Mouse (Mus musculus) liver, adult (tissue): ENCODE measurements around the gene Nrm.

Source experiments
- GATA4 ChIP-seq: IDR thresholded peaks from 2 replicates; pipeline ENCODE4 v1.6.1; 2014; ENCODE audit warnings: mild to moderate bottlenecking, low read length; ENCODE audit not compliant: insufficient replicate concordance

The Nrm gene

DNA sequence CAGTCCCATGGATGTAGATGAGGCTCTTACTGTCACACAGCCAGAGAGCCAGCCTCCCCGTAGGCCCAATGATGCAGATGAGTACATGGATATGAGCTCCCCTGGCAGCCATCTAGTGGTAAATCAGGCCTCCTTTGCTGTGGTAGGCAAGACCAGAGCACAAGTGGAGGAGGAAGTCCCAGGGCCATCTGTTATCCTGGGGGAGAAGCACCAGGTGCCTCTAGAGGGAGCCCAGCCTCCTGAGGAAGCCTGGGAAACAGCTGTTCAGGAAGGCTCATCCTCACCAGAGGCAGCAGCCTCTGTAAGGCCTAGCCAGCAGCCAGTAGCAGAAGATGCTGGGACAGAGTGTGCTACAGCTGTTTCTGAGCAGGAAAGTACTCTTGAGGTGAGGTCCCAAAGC lies 13.0 kb upstream of the Nrm start:
- no peak for TF ChIP-seq GATA4

DNA sequence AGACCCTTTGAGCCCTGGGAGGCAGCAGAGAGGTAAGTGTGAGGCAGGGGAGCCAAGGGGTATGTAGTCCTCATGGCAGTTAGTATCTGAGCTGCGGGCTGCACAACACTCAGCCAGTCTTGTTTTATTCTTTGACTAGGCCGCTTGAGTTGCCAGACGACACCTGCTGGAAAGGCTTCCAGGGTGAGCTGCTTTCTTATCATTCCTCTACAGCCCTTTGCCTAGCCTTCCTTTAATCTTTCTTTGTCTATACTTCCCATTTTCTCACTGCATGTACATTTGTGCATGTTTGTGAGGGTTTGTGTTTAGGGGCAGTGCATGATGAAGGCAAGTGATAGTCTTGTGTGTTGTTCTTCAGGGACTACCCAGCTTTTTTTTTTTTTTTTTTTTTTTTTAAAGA lies 10.1 kb upstream of the Nrm start:
- no peak for TF ChIP-seq GATA4

DNA sequence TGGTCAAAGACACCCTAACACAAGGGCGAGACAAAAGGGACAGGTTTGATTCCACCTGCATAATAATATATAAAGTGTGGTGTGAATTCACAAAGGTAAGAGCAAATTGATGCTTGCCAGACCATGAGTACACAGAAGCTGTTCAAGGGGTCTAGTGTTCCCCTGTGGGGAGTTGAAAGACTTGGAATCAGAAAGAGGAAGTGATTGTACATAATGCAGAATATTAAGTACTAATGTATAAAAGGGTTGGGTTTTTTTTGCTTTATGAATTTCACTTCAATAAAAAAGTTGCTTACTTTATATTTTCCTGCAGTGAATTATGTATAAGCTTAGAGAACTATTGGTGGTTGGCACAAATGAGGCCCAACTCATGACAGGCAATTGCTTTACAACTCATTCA lies 1.7 kb upstream of the Nrm start:
- TF ChIP-seq GATA4 = no peak

- TF ChIP-seq GATA4 = no peak
These were observed 1.3 kb upstream of the Nrm start for GRCm38 (mm10) chr17:35859835-35860234.

GRCm38 (mm10) chr17:35860831-35861197 lies 304 bp upstream of the Nrm start:
- TF ChIP-seq GATA4 = no peak

GRCm38 (mm10) chr17:35864832-35865353 lies 3.8 kb downstream of the Nrm start:
- no peak for TF ChIP-seq GATA4

DNA sequence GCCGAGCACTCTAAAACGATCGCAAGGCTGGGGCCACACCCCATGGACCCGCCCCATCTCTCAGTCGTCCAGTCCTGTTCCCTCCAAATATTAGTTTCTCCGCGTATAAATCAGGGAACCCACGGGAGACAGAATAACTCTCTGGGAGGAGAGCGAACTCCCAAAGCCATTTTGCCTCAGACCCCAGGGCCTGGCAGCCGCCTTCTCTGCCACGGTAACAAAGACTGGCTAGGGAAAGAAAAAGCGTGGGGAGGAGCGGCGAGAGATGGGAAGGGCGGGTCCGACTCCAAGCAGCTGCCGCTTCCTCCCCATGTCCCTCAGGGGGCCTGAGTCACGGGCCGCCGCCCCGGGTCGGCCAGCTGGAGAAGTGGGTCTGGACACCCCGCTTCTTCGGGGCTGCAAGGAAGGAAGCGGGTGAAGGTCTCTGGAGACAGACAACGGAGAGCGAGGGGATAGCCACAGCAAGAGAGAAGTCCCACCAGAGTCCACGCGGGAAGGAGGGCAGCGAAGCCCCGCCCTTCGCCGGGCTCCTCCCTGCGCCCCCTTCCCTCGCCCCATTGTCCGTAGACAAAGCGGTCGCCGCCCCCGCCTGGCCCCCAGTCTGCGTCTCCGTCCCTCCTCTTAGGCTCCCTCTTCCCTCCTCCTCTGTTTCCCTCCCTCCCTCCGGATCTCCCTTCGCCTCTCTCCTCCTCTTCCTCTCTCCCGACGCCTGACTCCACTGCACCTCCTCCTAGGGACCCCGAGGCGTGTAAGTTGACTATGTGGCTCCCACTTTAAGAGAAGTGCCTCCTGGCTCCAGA lies 4.6 kb downstream of the Nrm start, which contains the start of gene Ppp1r18:
Gene Ppp1r18, plus strand, starts transcription at position 113 of the 800 bp plus-strand sequence.
- TF ChIP-seq GATA4 = no peak

GRCm38 (mm10) chr17:35866281-35866831 lies 5.2 kb downstream of the Nrm start:
- TF ChIP-seq GATA4 = peak; percentile 6; the same call in 1 of the 2 replicates

GRCm38 (mm10) chr17:35866911-35867890 lies 6.1 kb downstream of the Nrm start:
- no peak for TF ChIP-seq GATA4

- TF ChIP-seq GATA4 = no peak
These were observed 7.2 kb downstream of the Nrm start for GRCm38 (mm10) chr17:35868165-35868820.

GRCm38 (mm10) chr17:35868961-35869345 lies 7.8 kb downstream of the Nrm start:
- no peak for TF ChIP-seq GATA4

DNA sequence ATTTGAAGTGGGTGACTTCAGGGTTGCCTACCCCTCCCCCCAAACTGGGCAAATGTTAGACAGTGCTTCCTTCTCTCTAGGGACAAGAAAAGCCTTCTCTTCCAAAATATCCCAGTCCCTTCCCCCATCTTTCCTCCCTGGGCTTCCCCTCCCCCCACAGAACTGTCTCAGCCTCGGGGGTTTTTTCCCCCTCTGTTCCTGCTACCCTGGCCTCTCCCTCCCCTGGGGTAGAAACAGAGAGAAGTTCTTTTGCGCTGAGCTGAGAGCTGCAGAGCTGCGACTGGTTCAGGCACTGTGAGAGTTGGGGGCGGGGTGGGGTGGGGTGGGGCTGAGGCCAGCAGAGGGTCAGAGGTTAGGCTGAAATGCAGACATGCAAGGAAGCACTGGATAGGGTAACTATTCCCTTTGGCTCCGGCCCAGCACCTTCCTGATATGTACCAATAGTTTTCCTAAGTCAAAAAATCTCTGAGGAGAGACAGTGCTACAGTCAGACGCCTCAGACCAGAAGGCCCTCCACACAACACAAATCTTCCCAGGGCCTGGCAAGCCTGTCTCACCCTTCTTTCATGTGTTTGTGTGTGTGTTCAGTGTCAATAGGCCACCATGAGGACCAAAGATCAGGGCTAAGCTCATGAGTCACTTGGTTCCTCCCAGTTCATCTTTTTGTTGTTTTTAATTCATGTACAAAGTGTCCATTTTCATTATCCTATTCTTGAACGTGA lies 8.4 kb downstream of the Nrm start:
- no peak for TF ChIP-seq GATA4

- TF ChIP-seq GATA4 = no peak
These were observed 9.2 kb downstream of the Nrm start for GRCm38 (mm10) chr17:35870151-35870883.

GRCm38 (mm10) chr17:35870884-35871696 lies 10.0 kb downstream of the Nrm start:
- TF ChIP-seq GATA4 = no peak
